Mouse (Mus musculus): ENCODE measurements at regions not wholly inside any gene's neighbourhood (a gene's known extent, or its start where the extent isn't known, plus 50 kb on each side); places are given as distances from the start of the nearest gene placed in this dataset.

- no peaks in the 10 kb centered on the region for H3K27me3 ChIP-seq (replicated peaks; ENCODE audit: control insufficient read depth, insufficient read depth, low read length)
- H3K27ac ChIP-seq (ENCODE audit: low read depth, low read length): no peak overlapping the region
- no peaks in the 10 kb centered on the region for H3K4me1 ChIP-seq (ENCODE audit: control insufficient read depth, insufficient read depth, low read length)
- H3K4me3 ChIP-seq (ENCODE audit: low read depth, low read length): no peak overlapping the region
- WGBS: 78% methylated on average over 5 of the region's 5 CpGs
- no peak overlapping the region for H3K4me2 ChIP-seq (ENCODE audit: low read length)
- no peaks in the 10 kb centered on the region for H3K9me3 ChIP-seq (replicated peaks; ENCODE audit: control insufficient read depth, low read length)
- ATAC-seq (no peak), DNase-seq (ENCODE audit: low spot score) (no peak)
- H3K36me3 ChIP-seq (ENCODE audit: control insufficient read depth, insufficient read depth, low read length): no peaks in the 10 kb centered on the region
- no peak overlapping the region for H3K9ac ChIP-seq (ENCODE audit: low read length)
These were observed 78.9 kb downstream of the Chst1 start for GRCm38 (mm10) chr2:92678276-92678930.

GRCm38 (mm10) chr2:92678999-92679704 is 79.6 kb downstream of the Chst1 start:
- Histone ChIP-seq H3K27me3 (replicated peaks; ENCODE audit: control insufficient read depth, insufficient read depth, low read length) (no peaks in the 10 kb centered on the region), H3K36me3 (ENCODE audit: control insufficient read depth, insufficient read depth, low read length) (no peaks in the 10 kb centered on the region), H3K9ac (ENCODE audit: low read length) (no peak overlapping the region), H3K4me2 (ENCODE audit: low read length) (no peak overlapping the region), H3K4me3 (ENCODE audit: low read depth, low read length) (no peak overlapping the region), H3K4me1 (ENCODE audit: control insufficient read depth, insufficient read depth, low read length) (no peaks in the 10 kb centered on the region), H3K27ac (ENCODE audit: low read depth, low read length) (no peak overlapping the region), H3K9me3 (replicated peaks; ENCODE audit: control insufficient read depth, low read length) (no peaks in the 10 kb centered on the region)
- 87% methylated on average over 3 of the region's 3 CpGs for WGBS
- no peak for DNase-seq (ENCODE audit: low spot score)
- no peak for ATAC-seq

GRCm38 (mm10) chr2:92682256-92682655 is 82.7 kb downstream of the Chst1 start:
- no peaks in the 10 kb centered on the region for H3K36me3 ChIP-seq (ENCODE audit: control insufficient read depth, insufficient read depth, low read length)
- no peak overlapping the region for H3K27ac ChIP-seq (ENCODE audit: low read depth, low read length)
- WGBS: 97% methylated on average over 9 of the region's 9 CpGs
- no peak for DNase-seq (ENCODE audit: low spot score)
- no peak overlapping the region for H3K4me2 ChIP-seq (ENCODE audit: low read length)
- H3K9ac ChIP-seq (ENCODE audit: low read length): no peak overlapping the region
- no peaks in the 10 kb centered on the region for H3K27me3 ChIP-seq (replicated peaks; ENCODE audit: control insufficient read depth, insufficient read depth, low read length)
- ATAC-seq: no peak
- H3K9me3 ChIP-seq (replicated peaks; ENCODE audit: control insufficient read depth, low read length): no peaks in the 10 kb centered on the region
- no peak overlapping the region for H3K4me3 ChIP-seq (ENCODE audit: low read depth, low read length)
- no peaks in the 10 kb centered on the region for H3K4me1 ChIP-seq (ENCODE audit: control insufficient read depth, insufficient read depth, low read length)

GRCm38 (mm10) chr2:92687702-92688101 is 88.2 kb downstream of the Chst1 start:
- H3K4me3 ChIP-seq (ENCODE audit: low read depth, low read length): no peak overlapping the region
- no peaks in the 10 kb centered on the region for H3K27me3 ChIP-seq (replicated peaks; ENCODE audit: control insufficient read depth, insufficient read depth, low read length)
- H3K9me3 ChIP-seq (replicated peaks; ENCODE audit: control insufficient read depth, low read length): no peaks in the 10 kb centered on the region
- no peak for DNase-seq (ENCODE audit: low spot score)
- H3K4me2 ChIP-seq (ENCODE audit: low read length): no peak overlapping the region
- 11% methylated on average over 1 of the region's 1 CpGs for WGBS
- no peak overlapping the region for H3K9ac ChIP-seq (ENCODE audit: low read length)
- H3K36me3 ChIP-seq (ENCODE audit: control insufficient read depth, insufficient read depth, low read length): no peaks in the 10 kb centered on the region
- no peak for ATAC-seq
- H3K27ac ChIP-seq (ENCODE audit: low read depth, low read length): no peak overlapping the region
- peaks cover 5% of the 10 kb centered on the region; the same call in 1 of the 2 replicates for H3K4me1 ChIP-seq (ENCODE audit: control insufficient read depth, insufficient read depth, low read length)

- Histone ChIP-seq H3K36me3 (ENCODE audit: control insufficient read depth, insufficient read depth, low read length) (no peaks in the 10 kb centered on the region), H3K9ac (ENCODE audit: low read length) (no peak overlapping the region), H3K9me3 (replicated peaks; ENCODE audit: control insufficient read depth, low read length) (no peaks in the 10 kb centered on the region), H3K4me2 (ENCODE audit: low read length) (no peak overlapping the region), H3K4me1 (ENCODE audit: control insufficient read depth, insufficient read depth, low read length) (peaks cover 5% of the 10 kb centered on the region; the same call in 1 of the 2 replicates), H3K27me3 (replicated peaks; ENCODE audit: control insufficient read depth, insufficient read depth, low read length) (no peaks in the 10 kb centered on the region), H3K27ac (ENCODE audit: low read depth, low read length) (peak overlapping the region; percentile 21; the same call in 1 of the 2 replicates), H3K4me3 (ENCODE audit: low read depth, low read length) (no peak overlapping the region)
- DNase-seq (ENCODE audit: low spot score): peak; percentile 48
- ATAC-seq: peak; percentile 62; the same call in 1 of the 2 replicates
- WGBS: 21% methylated on average over 2 of the region's 2 CpGs
These were observed 89.7 kb downstream of the Chst1 start for GRCm38 (mm10) chr2:92689203-92689602.

- no peak for ATAC-seq
- Histone ChIP-seq H3K9ac (ENCODE audit: low read length) (no peak overlapping the region), H3K4me3 (ENCODE audit: low read depth, low read length) (no peak overlapping the region), H3K27ac (ENCODE audit: low read depth, low read length) (no peak overlapping the region), H3K9me3 (replicated peaks; ENCODE audit: control insufficient read depth, low read length) (no peaks in the 10 kb centered on the region), H3K27me3 (replicated peaks; ENCODE audit: control insufficient read depth, insufficient read depth, low read length) (no peaks in the 10 kb centered on the region), H3K4me2 (ENCODE audit: low read length) (no peak overlapping the region), H3K4me1 (ENCODE audit: control insufficient read depth, insufficient read depth, low read length) (peaks cover 5% of the 10 kb centered on the region; the same call in 1 of the 2 replicates), H3K36me3 (ENCODE audit: control insufficient read depth, insufficient read depth, low read length) (no peaks in the 10 kb centered on the region)
- 91% methylated on average over 2 of the region's 2 CpGs for WGBS
- no peak for DNase-seq (ENCODE audit: low spot score)
These were observed 90.8 kb downstream of the Chst1 start for GRCm38 (mm10) chr2:92690304-92690703.

GRCm38 (mm10) chr2:92691438-92691837 is 91.9 kb downstream of the Chst1 start:
- Histone ChIP-seq H3K4me2 (ENCODE audit: low read length) (no peak overlapping the region), H3K36me3 (ENCODE audit: control insufficient read depth, insufficient read depth, low read length) (no peaks in the 10 kb centered on the region), H3K27ac (ENCODE audit: low read depth, low read length) (no peak overlapping the region), H3K9ac (ENCODE audit: low read length) (no peak overlapping the region), H3K27me3 (replicated peaks; ENCODE audit: control insufficient read depth, insufficient read depth, low read length) (no peaks in the 10 kb centered on the region), H3K4me3 (ENCODE audit: low read depth, low read length) (no peak overlapping the region), H3K9me3 (replicated peaks; ENCODE audit: control insufficient read depth, low read length) (no peaks in the 10 kb centered on the region), H3K4me1 (ENCODE audit: control insufficient read depth, insufficient read depth, low read length) (peaks cover 8% of the 10 kb centered on the region)
- DNase-seq (ENCODE audit: low spot score) (no peak), ATAC-seq (no peak)
- WGBS: 89% methylated on average over 2 of the region's 2 CpGs

- Histone ChIP-seq H3K9me3 (replicated peaks; ENCODE audit: control insufficient read depth, low read length) (no peaks in the 10 kb centered on the region), H3K9ac (ENCODE audit: low read length) (no peak overlapping the region), H3K27me3 (replicated peaks; ENCODE audit: control insufficient read depth, insufficient read depth, low read length) (no peaks in the 10 kb centered on the region), H3K4me3 (ENCODE audit: low read depth, low read length) (no peak overlapping the region), H3K4me1 (ENCODE audit: control insufficient read depth, insufficient read depth, low read length) (peaks cover 8% of the 10 kb centered on the region), H3K36me3 (ENCODE audit: control insufficient read depth, insufficient read depth, low read length) (no peaks in the 10 kb centered on the region), H3K27ac (ENCODE audit: low read depth, low read length) (no peak overlapping the region), H3K4me2 (ENCODE audit: low read length) (no peak overlapping the region)
- ATAC-seq (no peak), DNase-seq (ENCODE audit: low spot score) (peak; percentile 40)
- WGBS: 62% methylated on average over 1 of the region's 1 CpGs
These were observed 93.1 kb downstream of the Chst1 start for GRCm38 (mm10) chr2:92692623-92693022.

GRCm38 (mm10) chr2:92693024-92693423 is 93.5 kb downstream of the Chst1 start:
- no peaks in the 10 kb centered on the region for H3K9me3 ChIP-seq (replicated peaks; ENCODE audit: control insufficient read depth, low read length)
- H3K4me3 ChIP-seq (ENCODE audit: low read depth, low read length): no peak overlapping the region
- H3K9ac ChIP-seq (ENCODE audit: low read length): no peak overlapping the region
- H3K36me3 ChIP-seq (ENCODE audit: control insufficient read depth, insufficient read depth, low read length): no peaks in the 10 kb centered on the region
- H3K4me2 ChIP-seq (ENCODE audit: low read length): no peak overlapping the region
- no peak for DNase-seq (ENCODE audit: low spot score)
- H3K27me3 ChIP-seq (replicated peaks; ENCODE audit: control insufficient read depth, insufficient read depth, low read length): no peaks in the 10 kb centered on the region
- H3K27ac ChIP-seq (ENCODE audit: low read depth, low read length): no peak overlapping the region
- H3K4me1 ChIP-seq (ENCODE audit: control insufficient read depth, insufficient read depth, low read length): peaks cover 8% of the 10 kb centered on the region
- ATAC-seq: no peak
